Mouse (Mus musculus): ENCODE measurements around the gene Supv3l1.
"Not testable (repeated sequence)": the region's sequence is repeated elsewhere in the genome, so short reads cannot be mapped to it uniquely, and the experiment has no call there.

GRCm38 (mm10) chr10:62491681-62492080 is 42.1 kb upstream of the Supv3l1 start:
- TF ChIP-seq CTCF (IDR thresholded peaks at IDR 0.05 in 2 of 3, conservative IDR thresholded peaks at IDR 0.05 in 1 of 3; ENCODE audit: control insufficient read depth in 1 of 3, insufficient read depth in 1 of 3, low read depth in 2 of 3, low read length in 3 of 3, poor library complexity in 1 of 3, severe bottlenecking in 1 of 3); EP300 (IDR thresholded peaks at IDR 0.05; ENCODE audit: low read depth in 1 of 2, low read length in 2 of 2); POLR2A (IDR thresholded peaks at IDR 0.05; ENCODE audit: control insufficient read depth in 1 of 2, insufficient read depth in 1 of 2, low read depth in 1 of 2, low read length in 2 of 2, poor library complexity in 1 of 2); GATA1 (IDR thresholded peaks at IDR 0.05; ENCODE audit: low read depth, low read length); MAZ (IDR thresholded peaks at IDR 0.05; ENCODE audit: low read depth, low read length); MXI1 (IDR thresholded peaks at IDR 0.05; ENCODE audit: low read depth, low read length); BHLHE40 (IDR thresholded peaks at IDR 0.05; ENCODE audit: borderline replicate concordance, low read depth, low read length): not testable (repeated sequence)
